Mouse (Mus musculus) cerebellum, postnatal 10 days (tissue): Measurements from ENCODE around the gene Ankrd9.

ENCODE experiments used
- DNase-seq, 2 experiments: peaks; one replicate each; pipeline ENCODE4 v3.0.0; 2021; ENCODE audit warnings: mixed read lengths in 2 of 2

Gene Ankrd9

GRCm38 (mm10) chr12:110954351-110954991 is 24.4 kb downstream of the Ankrd9 start:
- peak; percentile 66 to 68 for DNase-seq

DNA sequence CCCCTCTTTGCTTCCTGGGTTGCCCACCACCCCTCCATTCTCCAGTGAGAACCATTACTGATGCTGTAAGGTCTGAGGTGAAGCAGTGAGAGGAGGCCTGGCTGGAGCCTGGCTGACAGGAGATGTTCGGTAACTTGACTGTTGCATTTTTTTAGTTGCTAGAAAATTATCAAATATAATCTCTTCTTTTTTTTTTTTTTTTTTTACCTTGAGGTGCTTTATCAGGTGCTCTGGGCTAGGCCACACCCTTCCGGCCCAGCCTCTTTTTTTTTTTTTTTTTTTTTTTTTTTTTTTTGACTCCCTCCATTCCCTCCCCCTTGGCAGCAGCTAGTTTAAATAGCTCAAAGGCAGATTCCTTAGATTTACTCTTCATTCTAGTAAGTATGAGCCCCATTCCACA is 24.9 kb downstream of the Ankrd9 start:
- no peak for DNase-seq

GRCm38 (mm10) chr12:110953443-110953842 is 25.4 kb downstream of the Ankrd9 start:
- no peak for DNase-seq

DNA sequence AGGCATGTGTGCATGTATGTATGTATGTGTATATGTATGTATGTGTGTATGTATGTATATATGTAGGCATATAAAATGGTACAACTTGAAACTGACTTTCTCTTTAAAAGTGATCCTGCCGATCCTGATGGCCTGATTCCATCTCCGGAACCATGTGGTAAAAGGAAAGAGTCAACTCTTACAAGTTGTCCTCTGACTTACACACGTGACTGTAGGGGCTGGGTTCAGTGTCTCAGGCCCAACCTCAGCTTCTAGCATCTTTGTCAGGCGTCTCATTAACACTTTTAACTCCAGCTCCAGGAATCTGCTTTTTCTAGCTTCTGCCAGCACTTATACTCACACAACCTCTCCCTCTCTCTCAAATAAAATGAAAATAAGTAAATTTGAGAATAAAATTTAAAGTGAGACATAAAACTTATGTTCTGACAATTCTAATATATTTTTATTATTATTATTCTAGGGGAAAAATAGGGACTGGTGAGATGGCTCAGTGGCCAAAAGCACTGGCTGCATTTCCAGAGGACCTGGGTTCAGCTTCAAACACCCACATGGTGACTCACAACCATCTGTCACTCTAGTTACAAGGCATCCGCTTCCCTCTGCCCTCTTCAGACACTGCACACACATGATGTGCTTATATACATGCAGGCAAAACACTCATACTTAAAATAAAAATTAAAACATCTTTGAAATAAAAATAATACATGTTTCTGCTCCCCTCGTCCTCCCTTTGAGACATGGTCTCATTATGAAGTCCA is 26.0 kb downstream of the Ankrd9 start:
- peak; percentile 32 to 47 for DNase-seq

DNA sequence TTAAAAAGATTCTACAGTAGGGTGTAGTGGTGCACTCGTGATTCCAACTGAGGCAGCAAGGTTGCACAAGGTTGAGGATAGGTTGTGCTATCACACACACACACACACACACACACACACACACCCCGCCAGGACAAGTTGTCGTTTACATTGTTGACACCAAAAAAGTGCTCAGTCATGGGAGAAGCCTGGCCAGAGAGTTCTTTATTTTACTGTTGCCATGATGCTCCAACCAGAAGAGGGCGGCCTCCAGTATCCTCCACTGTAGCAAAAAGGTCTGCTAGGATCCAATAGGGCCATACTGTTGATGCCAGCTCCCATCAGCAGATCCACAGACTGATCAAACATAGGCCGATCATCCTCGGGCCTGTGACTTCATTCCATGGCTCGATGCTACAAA is 27.6 kb downstream of the Ankrd9 start:
- DNase-seq: no peak

DNA sequence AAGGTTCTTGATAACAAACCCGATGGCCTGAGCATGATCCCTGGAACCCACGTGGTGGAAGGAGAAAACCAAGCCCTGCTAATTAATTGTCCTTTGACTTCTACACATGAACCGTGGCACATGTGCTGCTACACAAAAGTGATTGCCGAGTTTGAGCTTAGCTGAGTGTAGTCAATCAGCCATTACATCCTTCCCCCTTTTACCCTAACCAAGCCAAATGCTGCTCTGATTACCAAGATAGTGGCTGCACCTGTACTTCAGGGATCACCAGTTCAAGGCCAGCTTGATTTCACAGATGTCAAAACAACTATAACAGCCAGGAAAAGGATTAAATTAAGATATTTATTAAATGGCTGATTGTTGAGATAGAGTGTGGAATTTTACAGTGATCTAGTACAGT is 28.7 kb downstream of the Ankrd9 start:
- no peak for DNase-seq

GRCm38 (mm10) chr12:110949410-110949809 is 29.4 kb downstream of the Ankrd9 start:
- DNase-seq: peak in 1 of 2 experiments; percentile 26

- DNase-seq: peak; percentile 44 to 48
These were observed 30.0 kb downstream of the Ankrd9 start for GRCm38 (mm10) chr12:110948910-110949201.

- DNase-seq: no peak
These were observed 30.5 kb downstream of the Ankrd9 start for GRCm38 (mm10) chr12:110948082-110948909.

- DNase-seq: no peak
These were observed 32.6 kb downstream of the Ankrd9 start for GRCm38 (mm10) chr12:110946216-110946615.

DNA sequence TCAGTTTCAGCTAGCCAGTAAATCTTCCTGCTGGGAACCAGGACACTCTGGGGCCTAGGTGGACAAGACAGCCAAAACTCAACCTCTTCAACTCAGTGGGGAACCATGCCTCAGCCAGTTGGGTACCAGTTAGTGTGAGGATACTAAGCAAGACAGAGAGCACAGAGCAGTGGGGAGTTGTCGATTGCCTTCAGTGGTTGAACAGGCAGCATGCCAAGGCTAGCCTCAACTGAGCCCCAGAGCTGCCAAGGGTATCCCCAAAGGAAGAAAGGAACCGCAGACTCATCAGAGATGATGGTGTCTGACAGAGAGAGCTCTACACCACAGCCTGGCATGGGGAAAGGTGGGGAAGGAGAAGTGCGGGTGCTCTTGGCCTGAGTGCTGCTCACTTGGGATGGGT is 38.0 kb downstream of the Ankrd9 start:
- DNase-seq: peak; percentile 38 to 56

DNA sequence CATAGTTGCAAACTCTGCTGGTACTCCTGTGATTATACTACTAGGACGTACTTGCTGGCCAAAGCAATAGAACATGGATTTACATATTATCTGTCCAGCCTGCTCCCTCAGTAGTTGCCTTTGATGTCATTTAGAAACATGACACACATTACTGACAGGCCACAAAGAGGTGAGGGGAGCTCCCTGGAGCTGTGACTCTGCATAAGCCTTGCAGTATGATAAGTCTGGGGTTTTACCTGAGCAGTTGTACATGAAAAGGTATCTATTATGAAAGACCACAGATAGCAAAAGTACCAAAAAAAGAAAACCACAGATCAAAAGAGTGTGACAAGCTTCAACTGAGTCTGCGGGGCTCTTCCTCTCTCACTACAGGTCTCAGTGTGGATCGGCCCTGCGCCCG is 39.5 kb downstream of the Ankrd9 start:
- DNase-seq: no peak

GRCm38 (mm10) chr12:110937496-110937895 is 41.3 kb downstream of the Ankrd9 start:
- peak; percentile 31 to 34 for DNase-seq

GRCm38 (mm10) chr12:110935983-110936620 is 42.7 kb downstream of the Ankrd9 start:
- peak; percentile 96 to 97 for DNase-seq

DNA sequence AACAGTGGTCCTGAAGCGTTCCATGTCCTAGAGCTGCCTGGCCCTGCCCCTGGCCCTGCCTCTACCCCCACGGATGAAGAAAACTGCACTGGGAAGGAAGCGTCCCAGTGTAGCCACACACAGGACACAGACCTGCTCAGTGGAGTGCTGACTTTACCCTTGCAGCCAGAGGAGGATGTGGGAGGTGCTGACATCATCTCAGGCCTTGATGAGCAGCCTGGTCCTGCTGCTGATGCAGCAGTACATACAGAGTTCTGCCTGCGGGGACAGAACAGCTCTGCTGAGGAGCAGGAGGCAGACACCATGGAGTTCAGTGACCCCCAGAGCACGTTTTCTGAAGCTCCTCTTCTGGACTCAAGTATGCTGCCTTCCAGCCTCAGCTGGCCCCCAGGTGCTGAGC is 46.0 kb downstream of the Ankrd9 start:
- no peak for DNase-seq
